8 mouse cellular contexts compared by ENCODE assay signal in the genomic region with DNA sequence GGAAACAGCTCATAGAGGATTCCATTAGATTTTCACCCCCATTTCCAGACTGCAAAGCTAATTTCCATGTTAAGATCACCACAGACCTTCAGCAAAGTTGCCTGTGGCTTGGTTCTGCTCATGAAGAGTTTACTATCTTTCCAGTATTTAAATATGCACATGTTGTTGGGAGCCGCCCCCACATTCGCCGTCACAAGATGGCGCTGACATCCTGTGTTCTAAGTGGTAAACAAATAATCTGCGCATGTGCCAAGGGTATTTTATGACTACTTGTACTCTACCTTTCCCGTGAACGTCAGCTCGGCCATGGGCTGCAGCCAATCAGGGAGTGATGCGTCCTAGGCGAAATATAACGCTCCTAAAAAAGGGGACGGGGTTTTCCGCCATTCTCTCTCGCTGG.
A peak's percentile ranks its signal among the peaks of the same experiment; 100 is the strongest.
DNase-seq lines count a peak whose midpoint lies in the region; ATAC-seq and TF ChIP-seq lines count a peak whose summit lies in the region.
"Not testable (repeated sequence)": the region's sequence is repeated elsewhere in the genome, so short reads cannot be mapped to it uniquely, and the experiment has no call there.

No protein-coding gene starts in this region.

- not testable (repeated sequence) for H3K9ac ChIP-seq in embryonic facial prominence, embryonic 14.5 days (ENCODE audit: low read depth, low read length); intestine, postnatal 0 days (ENCODE audit: low read depth, low read length)

- not testable (repeated sequence) for H3K27me3 ChIP-seq in embryonic facial prominence, embryonic 14.5 days (replicated peaks; ENCODE audit: control insufficient read depth, insufficient read depth, low read length); intestine, postnatal 0 days (replicated peaks; ENCODE audit: control insufficient read depth, insufficient read depth, low read length)

- H3K36me3 ChIP-seq in embryonic facial prominence, embryonic 14.5 days (ENCODE audit: control insufficient read depth, insufficient read depth, low read length); intestine, postnatal 0 days (ENCODE audit: control insufficient read depth, insufficient read depth): not testable (repeated sequence)

- ATAC-seq in embryonic facial prominence, embryonic 14.5 days (ENCODE audit: low read depth) = peak; percentile 60
- not testable (repeated sequence) for ATAC-seq in intestine, postnatal 0 days

- H3K4me2 ChIP-seq in embryonic facial prominence, embryonic 14.5 days (ENCODE audit: low read depth, low read length); intestine, postnatal 0 days (replicated peaks; ENCODE audit: low read depth): not testable (repeated sequence)

- peak; percentile 16 to 20 for DNase-seq in adrenal gland, postnatal 36 days
- DNase-seq in embryonic facial prominence, embryonic 14.5 days (ENCODE audit: low spot score) = peak; percentile 24
- peak; percentile 22 to 37 for DNase-seq in heart, adult 9 months (ENCODE audit: low spot score in 2 of 2)
- peak; percentile 4 to 13 for DNase-seq in layer of hippocampus, postnatal 36 days
- DNase-seq in lung, adult 18-20 months = peak; percentile 19 to 24
- peak; percentile 19 to 54 for DNase-seq in natural killer cell, adult 2 months (ENCODE audit: low spot score in 2 of 2)
- DNase-seq in thymus, postnatal 4 days = peak; percentile 28

- TF ChIP-seq CTCF in intestine, postnatal 0 days (IDR thresholded peaks at IDR 0.05; ENCODE audit: low read depth) = peak; percentile 43

- not testable (repeated sequence) for H3K4me3 ChIP-seq in embryonic facial prominence, embryonic 14.5 days (ENCODE audit: low read depth, low read length); intestine, postnatal 0 days (ENCODE audit: low read depth, low read length)

- WGBS in embryonic facial prominence, embryonic 14.5 days = 11% methylated on average over 5 of the region's 14 CpGs
- 19% methylated on average over 4 of the region's 14 CpGs for WGBS in intestine, postnatal 0 days

- H3K4me1 ChIP-seq in embryonic facial prominence, embryonic 14.5 days (ENCODE audit: control insufficient read depth, insufficient read depth, low read length); intestine, postnatal 0 days (replicated peaks; ENCODE audit: control insufficient read depth, insufficient read depth, low read length): not testable (repeated sequence)

- not testable (repeated sequence) for H3K9me3 ChIP-seq in embryonic facial prominence, embryonic 14.5 days (ENCODE audit: control insufficient read depth, low read length); intestine, postnatal 0 days (ENCODE audit: control insufficient read depth)

- not testable (repeated sequence) for H3K27ac ChIP-seq in embryonic facial prominence, embryonic 14.5 days (replicated peaks; ENCODE audit: low read depth, low read length); intestine, postnatal 0 days (ENCODE audit: low read depth, low read length)
